Mouse (Mus musculus) lung, embryonic 14.5 days (tissue): Measurements from ENCODE around the gene Bsx. TPM values are rescaled to one million over a fixed set of nuclear protein-coding genes. Genes with fewer than 3 reads are reported as not detected.

ENCODE experiments used
- ATAC-seq: fragments of 200-750 bp; cut with Nextera tagmentation; 2 replicates; pipeline ENCODE4 v1.8.0; 2017; ENCODE audit warnings: mild to moderate bottlenecking, moderate TSS enrichment, moderate library complexity; ENCODE audit not compliant: insufficient read depth
- DNase-seq: peaks from one replicate; pipeline ENCODE4 v3.0.0-alpha.2; 2015
- H3K27ac ChIP-seq: fragments of 300-500 bp; sonication (generic); 2 replicates; pipeline ENCODE4 v1.5.1; 2014; ENCODE audit warnings: low read depth, mild to moderate bottlenecking, moderate library complexity
- H3K27me3 ChIP-seq: fragments of 300-500 bp; sonication (generic); 2 replicates; pipeline ENCODE4 v1.6.1; 2014; ENCODE audit warnings: low read length, control low read depth; ENCODE audit not compliant: insufficient read depth
- H3K36me3 ChIP-seq: fragments of 300-500 bp; sonication (generic); 2 replicates; pipeline ENCODE4 v1.6.1; 2014; ENCODE audit warnings: control low read depth; ENCODE audit not compliant: insufficient read depth
- H3K4me1 ChIP-seq: fragments of 300-500 bp; sonication (generic); 2 replicates; pipeline ENCODE4 v1.6.1; 2014; ENCODE audit warnings: antibody characterized with exemption, control low read depth; ENCODE audit not compliant: insufficient read depth
- H3K4me2 ChIP-seq: fragments of 300-500 bp; sonication (generic); 2 replicates; pipeline ENCODE4 v1.6.1; 2014; ENCODE audit warnings: mild to moderate bottlenecking
- H3K4me3 ChIP-seq: fragments of 300-500 bp; sonication (generic); 2 replicates; pipeline ENCODE4 v1.5.1; 2014; ENCODE audit warnings: low read depth, low read length
- H3K9ac ChIP-seq: fragments of 300-500 bp; sonication (generic); 2 replicates; pipeline ENCODE4 v1.6.1; 2014
- H3K9me3 ChIP-seq: fragments of 300-500 bp; sonication (generic); 2 replicates; pipeline ENCODE4 v1.6.1; 2016; ENCODE audit warnings: low read depth, low read length, control low read depth
- CTCF ChIP-seq: IDR thresholded peaks from 2 replicates; pipeline ENCODE4 v1.5.1; 2016; ENCODE audit warnings: antibody characterized with exemption, low read depth
- WGBS: fragments of 180-500 bp; shearing (Covaris S2); extraction: QIAGEN DNeasy Blood & Tissue Kit; methylation state at CpG from one replicate; pipeline ENCODE4 v1.1.7; 2014; 5-methylcytosine and 5-hydroxymethylcytosine counted together
- polyA plus RNA-seq: library from polyadenylated mRNA; unstranded; fragments of >200 nt; fragmentation: Nextera tagmentation; extraction: Ambion mirVana; gene quantifications from 2 replicates; pipeline ENCODE4 v1.2.1, GENCODE M21; 2014

Bsx gene
- polyA plus RNA-seq, 1 experiment from 2014 or later = not detected

- H3K4me3 ChIP-seq = no peak overlapping the region
- H3K9ac ChIP-seq = no peak overlapping the region
- DNase-seq = no peak
- no peaks in the 10 kb centered on the region for H3K9me3 ChIP-seq
- no peak for TF ChIP-seq CTCF
- H3K27ac ChIP-seq = no peak overlapping the region
- WGBS = 1% methylated on average over 29 of the region's 29 CpGs
- no peak overlapping the region for H3K4me2 ChIP-seq
- ATAC-seq = no peak
- no peaks in the 10 kb centered on the region for H3K36me3 ChIP-seq
- no peaks in the 10 kb centered on the region for H3K4me1 ChIP-seq
- H3K27me3 ChIP-seq = peaks cover 99% of the 10 kb centered on the region
These were observed 2.2 kb downstream of the Bsx start for GRCm38 (mm10) chr9:40876164-40876563.

- TF ChIP-seq CTCF = no peak
- H3K4me2 ChIP-seq = no peak overlapping the region
- no peaks in the 10 kb centered on the region for H3K36me3 ChIP-seq
- no peak overlapping the region for H3K9ac ChIP-seq
- no peak overlapping the region for H3K4me3 ChIP-seq
- peaks cover 98% of the 10 kb centered on the region for H3K27me3 ChIP-seq
- no peak overlapping the region for H3K27ac ChIP-seq
- DNase-seq = no peak
- WGBS = 3% methylated on average over 5 of the region's 5 CpGs
- no peaks in the 10 kb centered on the region for H3K9me3 ChIP-seq
- no peak for ATAC-seq
- H3K4me1 ChIP-seq = no peaks in the 10 kb centered on the region
These were observed 2.8 kb downstream of the Bsx start for GRCm38 (mm10) chr9:40876693-40877092.

GRCm38 (mm10) chr9:40877146-40877880 lies 3.4 kb downstream of the Bsx start:
- Histone ChIP-seq H3K4me2 (peak overlapping the region; percentile 41), H3K27me3 (peaks cover 92% of the 10 kb centered on the region), H3K4me1 (no peaks in the 10 kb centered on the region), H3K27ac (no peak overlapping the region), H3K4me3 (peak overlapping the region; percentile 20), H3K9me3 (no peaks in the 10 kb centered on the region), H3K36me3 (no peaks in the 10 kb centered on the region), H3K9ac (no peak overlapping the region)
- 1% methylated on average over 42 of the region's 42 CpGs for WGBS
- DNase-seq (peak; percentile 41), ATAC-seq (no peak)
- TF ChIP-seq CTCF = no peak

GRCm38 (mm10) chr9:40877881-40878235 lies 3.9 kb downstream of the Bsx start:
- H3K36me3 ChIP-seq = no peaks in the 10 kb centered on the region
- peak overlapping the region; percentile 41; the same call in 1 of the 2 replicates for H3K4me2 ChIP-seq
- H3K4me3 ChIP-seq = peak overlapping the region; percentile 20
- peaks cover 87% of the 10 kb centered on the region for H3K27me3 ChIP-seq
- no peak for DNase-seq
- no peaks in the 10 kb centered on the region for H3K4me1 ChIP-seq
- no peak overlapping the region for H3K9ac ChIP-seq
- ATAC-seq = no peak
- no peak overlapping the region for H3K27ac ChIP-seq
- TF ChIP-seq CTCF = no peak
- no peaks in the 10 kb centered on the region for H3K9me3 ChIP-seq
- WGBS = under 1% methylated on average over 29 of the region's 29 CpGs

- WGBS = under 1% methylated on average over 32 of the region's 32 CpGs
- TF ChIP-seq CTCF = no peak
These were observed 4.5 kb downstream of the Bsx start for GRCm38 (mm10) chr9:40878291-40878945.

GRCm38 (mm10) chr9:40878998-40879397 lies 5.1 kb downstream of the Bsx start:
- H3K4me3 ChIP-seq = no peak overlapping the region
- no peak for TF ChIP-seq CTCF
- H3K9me3 ChIP-seq = no peaks in the 10 kb centered on the region
- no peaks in the 10 kb centered on the region for H3K4me1 ChIP-seq
- ATAC-seq = no peak
- under 1% methylated on average over 14 of the region's 14 CpGs for WGBS
- peaks cover 75% of the 10 kb centered on the region for H3K27me3 ChIP-seq
- no peaks in the 10 kb centered on the region for H3K36me3 ChIP-seq
- no peak overlapping the region for H3K9ac ChIP-seq
- H3K4me2 ChIP-seq = no peak overlapping the region
- no peak for DNase-seq
- no peak overlapping the region for H3K27ac ChIP-seq

More at GRCm38 (mm10) chr9:40878291-40878945, 4.5 kb downstream of the Bsx start:
- no peak for DNase-seq
- no peak overlapping the region for H3K4me2 ChIP-seq
- no peak overlapping the region for H3K27ac ChIP-seq
- no peak overlapping the region for H3K9ac ChIP-seq
- H3K27me3 ChIP-seq = peaks cover 81% of the 10 kb centered on the region
- no peak overlapping the region for H3K4me3 ChIP-seq
- no peaks in the 10 kb centered on the region for H3K36me3 ChIP-seq
- ATAC-seq = no peak
- no peaks in the 10 kb centered on the region for H3K4me1 ChIP-seq
- H3K9me3 ChIP-seq = no peaks in the 10 kb centered on the region

- 44% methylated on average over 10 of the region's 10 CpGs for WGBS
- Histone ChIP-seq H3K9me3 (no peaks in the 10 kb centered on the region), H3K4me1 (no peaks in the 10 kb centered on the region), H3K36me3 (no peaks in the 10 kb centered on the region), H3K4me3 (no peak overlapping the region), H3K9ac (no peak overlapping the region), H3K4me2 (no peak overlapping the region), H3K27me3 (peaks cover 18% of the 10 kb centered on the region), H3K27ac (no peak overlapping the region)
- no peak for ATAC-seq
- no peak for DNase-seq
- no peak for TF ChIP-seq CTCF
These were observed 11.7 kb downstream of the Bsx start for GRCm38 (mm10) chr9:40885669-40886068.
